Mouse (Mus musculus): Measurements from ENCODE around the gene Stx16.

The Stx16 gene

DNA sequence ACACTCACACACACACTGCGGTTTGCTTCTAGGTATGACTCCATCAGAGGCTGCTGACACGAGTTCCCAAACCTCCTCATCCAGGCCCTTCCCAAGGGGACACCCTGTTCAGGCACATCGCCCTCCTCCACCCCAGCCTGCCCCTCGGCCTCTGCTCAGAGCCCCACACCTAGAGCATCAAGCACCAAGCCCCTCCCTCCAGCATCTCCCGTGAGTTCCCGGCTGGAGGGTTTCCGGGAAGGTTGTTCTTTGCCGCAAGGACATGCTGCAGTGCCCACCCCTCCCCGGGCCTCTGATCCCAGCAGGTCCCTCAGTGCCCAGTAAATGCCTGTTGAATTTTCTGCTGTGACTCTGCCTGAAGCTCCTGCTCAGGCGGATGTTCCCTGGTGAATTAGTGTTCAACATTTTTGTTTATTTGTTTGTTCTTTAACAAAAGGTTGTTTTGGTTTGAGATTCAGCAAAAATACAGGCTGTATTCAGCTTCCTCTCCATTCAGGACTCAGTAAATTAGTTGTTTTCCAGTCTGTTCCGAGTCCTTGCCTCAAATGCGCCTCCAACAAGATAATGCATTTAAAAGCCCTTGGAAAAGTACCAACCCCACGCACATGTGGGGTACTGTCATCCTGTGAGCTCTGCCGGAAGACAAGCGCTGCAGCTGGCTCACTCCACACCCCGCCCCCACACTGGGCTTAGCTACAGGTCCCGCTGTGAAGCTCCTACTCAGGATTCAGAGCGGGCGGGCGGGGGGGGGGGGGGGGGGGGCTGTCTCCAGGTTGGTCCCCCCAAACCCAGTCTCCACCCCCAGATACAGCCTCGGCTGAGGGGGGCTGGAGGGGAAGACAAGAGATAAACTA is 50.6 kb downstream of the Stx16 start:
- peak; percentile 7 to 49 for DNase-seq

DNA sequence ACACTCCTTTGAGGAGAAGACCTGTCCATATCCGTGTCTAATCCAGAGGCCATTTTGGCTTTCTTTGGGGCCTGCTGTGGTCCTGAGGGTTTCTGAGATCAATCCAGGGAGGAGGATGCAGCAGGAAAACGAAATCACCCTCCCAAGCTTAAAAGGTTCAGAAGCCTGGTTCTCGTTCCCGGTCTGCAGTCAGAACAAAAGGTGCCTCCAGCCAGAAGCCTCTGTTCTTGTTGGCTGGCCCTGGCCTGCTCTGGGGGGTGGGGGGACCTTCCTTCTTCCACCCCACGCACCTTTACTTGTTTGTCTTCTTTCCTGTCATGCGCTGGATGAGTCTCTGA is 51.2 kb downstream of the Stx16 start:
- DNase-seq = no peak

DNA sequence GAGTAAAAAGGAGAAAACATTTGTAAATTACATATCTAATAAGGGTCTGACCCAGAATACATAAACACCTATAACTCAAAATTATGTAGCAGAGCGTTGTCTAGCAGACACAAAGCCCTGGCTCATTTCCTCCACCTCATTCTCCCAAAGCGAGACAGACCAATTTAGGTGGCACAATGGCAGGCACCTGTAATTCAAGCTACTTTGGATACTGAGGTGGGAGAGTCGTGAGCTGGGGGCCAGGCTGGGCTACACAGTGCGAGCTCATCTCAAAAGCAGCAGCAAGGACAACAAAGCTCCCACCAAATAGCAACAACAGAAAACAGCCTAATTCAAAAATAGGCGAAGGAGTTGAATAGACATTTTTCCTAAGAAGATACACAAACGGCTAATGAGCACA is 52.8 kb downstream of the Stx16 start:
- DNase-seq = no peak

DNA sequence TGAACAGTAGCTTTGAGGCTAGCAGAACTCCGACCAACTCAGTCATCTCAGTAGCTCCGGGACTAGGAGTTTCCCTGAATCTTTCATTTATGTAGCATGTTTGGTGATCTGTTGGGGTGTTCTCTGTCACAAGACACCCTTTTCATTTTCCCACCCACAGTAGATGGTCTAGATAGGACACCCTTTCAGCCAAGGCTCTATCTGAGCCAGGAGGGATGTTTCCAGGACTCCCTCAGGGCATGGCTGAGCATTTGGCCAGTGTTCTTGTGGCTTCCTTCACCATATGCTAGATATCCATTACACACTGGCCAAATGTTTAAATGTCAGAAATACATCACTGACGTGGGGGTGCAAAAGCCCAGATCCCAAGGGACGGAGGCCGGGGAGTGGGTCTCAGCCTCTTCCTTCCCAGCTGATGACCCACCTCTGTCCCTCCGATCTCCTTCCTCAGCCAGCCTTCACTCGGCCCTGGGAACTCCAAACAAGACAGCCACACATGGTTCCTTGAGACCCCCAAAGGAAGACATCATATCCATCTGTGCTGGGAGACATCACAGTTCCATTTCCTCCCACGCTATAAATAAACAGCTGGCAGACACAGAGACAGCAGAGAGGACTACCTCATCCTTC is 54.5 kb downstream of the Stx16 start:
- peak in 1 of 2 experiments; percentile 48 for DNase-seq

DNA sequence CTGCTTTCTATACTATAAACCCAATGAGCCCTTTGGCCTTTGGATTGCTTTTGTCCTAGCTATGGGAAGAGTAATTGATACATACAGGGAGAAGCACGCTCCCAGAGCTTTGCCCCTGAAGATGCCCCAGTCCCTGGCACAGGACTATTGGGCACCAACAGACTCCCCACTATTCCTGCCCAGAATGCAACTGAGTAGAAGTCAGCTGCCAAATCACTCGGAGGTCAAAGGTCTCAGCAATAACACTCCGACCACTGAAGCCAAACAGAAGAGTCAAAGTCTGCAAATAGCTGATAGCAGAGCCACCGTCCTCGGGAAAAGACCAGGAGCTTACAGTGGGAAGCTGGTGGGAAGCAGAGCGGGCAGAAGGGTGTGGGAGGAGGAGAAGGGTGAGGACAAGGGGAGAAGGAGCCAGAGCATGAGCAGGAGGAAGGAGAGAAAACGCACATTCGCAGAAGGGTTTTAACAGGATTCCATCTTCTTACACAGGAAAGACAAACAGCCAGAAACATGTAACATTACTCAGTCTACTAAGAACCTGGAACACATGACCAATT is 56.4 kb downstream of the Stx16 start:
- no peak for DNase-seq

Data from lung, postnatal 4 days (tissue).